Mouse (Mus musculus): ENCODE measurements around the gene Bbs9.

GRCm38 (mm10) chr9:22447213-22447612 lies 28.3 kb upstream of the Bbs9 start:
- TF ChIP-seq POLR2A (IDR thresholded peaks at IDR 0.05; ENCODE audit: low read depth, low read length) = no peak
- no peak for TF ChIP-seq CTCF (conservative IDR thresholded peaks at IDR 0.05; ENCODE audit: insufficient read depth, insufficient read length, low read depth, low read length)
